Mouse (Mus musculus): ENCODE data around the gene Pgghg. TPM values are rescaled to one million over a fixed set of nuclear protein-coding genes. Genes with fewer than 3 reads are reported as not detected.

The Pgghg gene
- 1 to 10 TPM; 7.3 to 8.9 TPM for total RNA-seq (2023)

GRCm38 (mm10) chr7:140941222-140942051 is at the start of gene Pgghg:
Gene Pgghg, plus strand, starts transcription at chr7:140941391.

GRCm38 (mm10) chr7:140900220-140900619 is 41.0 kb upstream of the Pgghg start, which contains the start of gene Cox8b:
Gene Cox8b, minus strand, starts transcription at chr7:140900446.

GRCm38 (mm10) chr7:140920418-140921029 is 20.7 kb upstream of the Pgghg start, which contains the start of gene Nlrp6:
Gene Nlrp6, plus strand, starts transcription at chr7:140920902.

GRCm38 (mm10) chr7:140949824-140950530 is 8.8 kb downstream of the Pgghg start, which contains the start of gene Ifitm5:
Gene Ifitm5, minus strand, starts transcription at chr7:140950291.

GRCm38 (mm10) chr7:140955758-140956555 is 14.8 kb downstream of the Pgghg start, which contains the start of the genes Gm45717 and Ifitm2:
Gene Gm45717, minus strand, starts transcription at chr7:140955937.
Gene Ifitm2, minus strand, starts transcription at chr7:140955987.

GRCm38 (mm10) chr7:140966921-140967320 is 25.7 kb downstream of the Pgghg start, which contains the start of gene Ifitm1:
Gene Ifitm1, plus strand, starts transcription at chr7:140967221.

Other genes starting within 250 kb of the Pgghg start
- not detected for gene Olfr541, start 244.1 kb upstream of the Pgghg start, total RNA-seq (2023)
- gene Cyp2e1, start 177.7 kb upstream of the Pgghg start, total RNA-seq (2023) = not detected
- not detected for gene Syce1, start 153.5 kb upstream of the Pgghg start, total RNA-seq (2023)
- not detected for gene Zfp941, start 119.2 kb upstream of the Pgghg start, total RNA-seq (2023)
- gene Urah, start 106.4 kb upstream of the Pgghg start, total RNA-seq (2023) = not detected
- gene Scgb1c1, start 95.8 kb upstream of the Pgghg start, total RNA-seq (2023) = not detected
- not detected for gene Odf3, start 93.6 kb upstream of the Pgghg start, total RNA-seq (2023)
- gene Gm45785, start 85.1 kb upstream of the Pgghg start, total RNA-seq (2023) = not detected
- 100 to 1,000 TPM; 109 to 116 TPM for gene Ric8a, start 84.4 kb upstream of the Pgghg start, total RNA-seq (2023)
- gene Bet1l, start 83.8 kb upstream of the Pgghg start, total RNA-seq (2023) = 10 to 100 TPM; 31.2 to 31.7 TPM
- 10 to 100 TPM; 75.3 to 88.5 TPM for gene Psmd13, start 59.4 kb upstream of the Pgghg start, total RNA-seq (2023)
- gene Sirt3, start 59.1 kb upstream of the Pgghg start, total RNA-seq (2023) = 1 to 10 TPM; 8.4 to 9.2 TPM
- not detected for gene Cox8b, start 40.9 kb upstream of the Pgghg start, total RNA-seq (2023)
- gene Nlrp6, start 20.5 kb upstream of the Pgghg start, total RNA-seq (2023) = under 1 TPM in 1 of 2 experiments, not detected in 1; 0.17 TPM
- gene Ifitm5, start 8.9 kb downstream of the Pgghg start, total RNA-seq (2023) = not detected
- not detected for gene Gm45717, start 14.5 kb downstream of the Pgghg start, total RNA-seq (2023)
- 10 to 100 TPM; 17.0 to 18.4 TPM for gene Ifitm2, start 14.6 kb downstream of the Pgghg start, total RNA-seq (2023)
- 1 to 10 TPM in 1 of 2 experiments, not detected in 1; 5.9 TPM for gene Ifitm1, start 25.8 kb downstream of the Pgghg start, total RNA-seq (2023)
- gene Ifitm3, start 69.4 kb downstream of the Pgghg start, total RNA-seq (2023) = 1 to 10 TPM; 1.2 to 5.6 TPM
- not detected for gene Ifitm6, start 76.5 kb downstream of the Pgghg start, total RNA-seq (2023)
- gene Gm17387, start 87.7 kb downstream of the Pgghg start, total RNA-seq (2023) = not detected
- gene B4galnt4, start 119.7 kb downstream of the Pgghg start, total RNA-seq (2023) = 1 to 10 TPM; 1.4 to 2.2 TPM
- 10 to 100 TPM; 45.7 to 59.0 TPM for gene Pkp3, start 136.8 kb downstream of the Pgghg start, total RNA-seq (2023)
- gene Sigirr, start 159.2 kb downstream of the Pgghg start, total RNA-seq (2023) = 10 to 100 TPM; 74.9 to 85.3 TPM
- not detected for gene Ano9, start 176.4 kb downstream of the Pgghg start, total RNA-seq (2023)
- gene Ptdss2, start 181.0 kb downstream of the Pgghg start, total RNA-seq (2023) = 10 to 100 TPM; 12.0 to 12.5 TPM
- gene Rnh1, start 231.5 kb downstream of the Pgghg start, total RNA-seq (2023) = 10 to 100 TPM; 35.2 to 41.1 TPM